Mouse (Mus musculus): Measurements from ENCODE around the gene Apba2. TPM values are rescaled to one million over a fixed set of nuclear protein-coding genes. Genes with fewer than 3 reads are reported as not detected.

Gene Apba2
- polyA plus RNA-seq, 1 experiment from 2014 or later: 6.8 TPM

- Histone ChIP-seq H3K4me2 (no peak overlapping the region), H3K36me3 (no peaks in the 10 kb centered on the region), H3K27me3 (no peaks in the 10 kb centered on the region), H3K9ac (replicated peaks) (no peak overlapping the region), H3K9me3 (no peaks in the 10 kb centered on the region), H3K4me1 (replicated peaks) (peaks cover 32% of the 10 kb centered on the region), H3K4me3 (replicated peaks) (no peak overlapping the region), H3K27ac (no peak overlapping the region)
- no peak for ATAC-seq (ENCODE audit: insufficient number of reproducible peaks, insufficient read depth, low FRiP score, low TSS enrichment, low read depth)
- 77% methylated on average over 4 of the region's 4 CpGs for WGBS
These were observed 131.7 kb downstream of the Apba2 start for GRCm38 (mm10) chr7:64633182-64633581.

GRCm38 (mm10) chr7:64633916-64634315 is 132.4 kb downstream of the Apba2 start:
- ATAC-seq (ENCODE audit: insufficient number of reproducible peaks, insufficient read depth, low FRiP score, low TSS enrichment, low read depth): no peak
- H3K27ac ChIP-seq: no peak overlapping the region
- WGBS: 78% methylated on average over 5 of the region's 5 CpGs
- H3K27me3 ChIP-seq: no peaks in the 10 kb centered on the region
- H3K4me1 ChIP-seq (replicated peaks): peaks cover 32% of the 10 kb centered on the region
- no peak overlapping the region for H3K4me3 ChIP-seq (replicated peaks)
- H3K9ac ChIP-seq (replicated peaks): no peak overlapping the region
- H3K9me3 ChIP-seq: no peaks in the 10 kb centered on the region
- no peak overlapping the region for H3K4me2 ChIP-seq
- no peaks in the 10 kb centered on the region for H3K36me3 ChIP-seq

- H3K4me2 ChIP-seq: no peak overlapping the region
- H3K27me3 ChIP-seq: no peaks in the 10 kb centered on the region
- no peak overlapping the region for H3K4me3 ChIP-seq (replicated peaks)
- no peak overlapping the region for H3K27ac ChIP-seq
- peaks cover 32% of the 10 kb centered on the region for H3K4me1 ChIP-seq (replicated peaks)
- H3K9me3 ChIP-seq: no peaks in the 10 kb centered on the region
- no peak for ATAC-seq (ENCODE audit: insufficient number of reproducible peaks, insufficient read depth, low FRiP score, low TSS enrichment, low read depth)
- no peaks in the 10 kb centered on the region for H3K36me3 ChIP-seq
- H3K9ac ChIP-seq (replicated peaks): no peak overlapping the region
These were observed 133.0 kb downstream of the Apba2 start for GRCm38 (mm10) chr7:64634482-64634881.

- Histone ChIP-seq H3K4me1 (replicated peaks) (0 out of 2 replicates have a peak, but pooled peaks cover under 1% of the 10 kb centered on the region), H3K4me3 (replicated peaks) (no peak overlapping the region), H3K36me3 (no peaks in the 10 kb centered on the region), H3K27ac (no peak overlapping the region), H3K9ac (replicated peaks) (no peak overlapping the region), H3K4me2 (no peak overlapping the region), H3K27me3 (no peaks in the 10 kb centered on the region), H3K9me3 (peaks cover 5% of the 10 kb centered on the region; the same call in 1 of the 2 replicates)
- ATAC-seq (ENCODE audit: insufficient number of reproducible peaks, insufficient read depth, low FRiP score, low TSS enrichment, low read depth): no peak
- WGBS: 89% methylated on average over 4 of the region's 4 CpGs
These were observed 137.4 kb downstream of the Apba2 start for GRCm38 (mm10) chr7:64638922-64639321.

GRCm38 (mm10) chr7:64640651-64641050 is 139.1 kb downstream of the Apba2 start:
- ATAC-seq (ENCODE audit: insufficient number of reproducible peaks, insufficient read depth, low FRiP score, low TSS enrichment, low read depth): no peak
- no peak overlapping the region for H3K27ac ChIP-seq
- H3K9me3 ChIP-seq: peaks cover 5% of the 10 kb centered on the region; the same call in 1 of the 2 replicates
- H3K4me1 ChIP-seq (replicated peaks): no peaks in the 10 kb centered on the region
- WGBS: 89% methylated on average over 3 of the region's 3 CpGs
- H3K4me3 ChIP-seq (replicated peaks): no peak overlapping the region
- no peaks in the 10 kb centered on the region for H3K27me3 ChIP-seq
- H3K36me3 ChIP-seq: no peaks in the 10 kb centered on the region
- no peak overlapping the region for H3K9ac ChIP-seq (replicated peaks)
- no peak overlapping the region for H3K4me2 ChIP-seq

- no peak overlapping the region for H3K4me2 ChIP-seq
These were observed 141.4 kb downstream of the Apba2 start for GRCm38 (mm10) chr7:64642903-64643302.

GRCm38 (mm10) chr7:64645458-64645857 is 144.0 kb downstream of the Apba2 start:
- H3K36me3 ChIP-seq: no peaks in the 10 kb centered on the region
- H3K27me3 ChIP-seq: no peaks in the 10 kb centered on the region
- H3K9ac ChIP-seq (replicated peaks): no peak overlapping the region
- no peak overlapping the region for H3K4me2 ChIP-seq
- no peak overlapping the region for H3K4me3 ChIP-seq (replicated peaks)
- WGBS: 82% methylated on average over 3 of the region's 3 CpGs
- ATAC-seq (ENCODE audit: insufficient number of reproducible peaks, insufficient read depth, low FRiP score, low TSS enrichment, low read depth): no peak
- peaks cover 5% of the 10 kb centered on the region; the same call in 1 of the 2 replicates for H3K9me3 ChIP-seq
- H3K27ac ChIP-seq: no peak overlapping the region
- no peaks in the 10 kb centered on the region for H3K4me1 ChIP-seq (replicated peaks)

More at GRCm38 (mm10) chr7:64642903-64643302, 141.4 kb downstream of the Apba2 start:
- H3K9ac ChIP-seq (replicated peaks): no peak overlapping the region
- H3K27me3 ChIP-seq: no peaks in the 10 kb centered on the region
- H3K4me1 ChIP-seq (replicated peaks): no peaks in the 10 kb centered on the region
- peaks cover 5% of the 10 kb centered on the region; the same call in 1 of the 2 replicates for H3K9me3 ChIP-seq
- 66% methylated on average over 1 of the region's 1 CpGs for WGBS
- ATAC-seq (ENCODE audit: insufficient number of reproducible peaks, insufficient read depth, low FRiP score, low TSS enrichment, low read depth): no peak
- H3K36me3 ChIP-seq: no peaks in the 10 kb centered on the region
- H3K4me3 ChIP-seq (replicated peaks): no peak overlapping the region
- no peak overlapping the region for H3K27ac ChIP-seq

- Histone ChIP-seq H3K27ac (no peak overlapping the region), H3K36me3 (no peaks in the 10 kb centered on the region), H3K4me3 (replicated peaks) (no peak overlapping the region), H3K4me2 (no peak overlapping the region), H3K9ac (replicated peaks) (no peak overlapping the region), H3K4me1 (replicated peaks) (no peaks in the 10 kb centered on the region), H3K9me3 (peaks cover 5% of the 10 kb centered on the region; the same call in 1 of the 2 replicates), H3K27me3 (no peaks in the 10 kb centered on the region)
- no peak for ATAC-seq (ENCODE audit: insufficient number of reproducible peaks, insufficient read depth, low FRiP score, low TSS enrichment, low read depth)
- WGBS: 62% methylated on average over 6 of the region's 6 CpGs
These were observed 144.5 kb downstream of the Apba2 start for GRCm38 (mm10) chr7:64646046-64646445.

- H3K27me3 ChIP-seq: no peaks in the 10 kb centered on the region
- no peak overlapping the region for H3K27ac ChIP-seq
- no peak overlapping the region for H3K4me3 ChIP-seq (replicated peaks)
- H3K9ac ChIP-seq (replicated peaks): no peak overlapping the region
- no peaks in the 10 kb centered on the region for H3K36me3 ChIP-seq
- no peak for ATAC-seq (ENCODE audit: insufficient number of reproducible peaks, insufficient read depth, low FRiP score, low TSS enrichment, low read depth)
- H3K9me3 ChIP-seq: no peaks in the 10 kb centered on the region
- no peaks in the 10 kb centered on the region for H3K4me1 ChIP-seq (replicated peaks)
- WGBS: 83% methylated on average over 10 of the region's 10 CpGs
- H3K4me2 ChIP-seq: no peak overlapping the region
These were observed 147.6 kb downstream of the Apba2 start for GRCm38 (mm10) chr7:64648947-64649607.

GRCm38 (mm10) chr7:64651963-64652362 is 150.5 kb downstream of the Apba2 start:
- H3K4me2 ChIP-seq: no peak overlapping the region
- WGBS: 71% methylated on average over 3 of the region's 3 CpGs
- no peak for ATAC-seq (ENCODE audit: insufficient number of reproducible peaks, insufficient read depth, low FRiP score, low TSS enrichment, low read depth)

GRCm38 (mm10) chr7:64656787-64657186 is 155.3 kb downstream of the Apba2 start:
- Histone ChIP-seq H3K4me1 (replicated peaks) (0 out of 2 replicates have a peak, but pooled peaks cover 5% of the 10 kb centered on the region), H3K36me3 (no peaks in the 10 kb centered on the region), H3K9me3 (no peaks in the 10 kb centered on the region), H3K27ac (no peak overlapping the region), H3K4me3 (replicated peaks) (no peak overlapping the region), H3K4me2 (no peak overlapping the region), H3K9ac (replicated peaks) (no peak overlapping the region), H3K27me3 (no peaks in the 10 kb centered on the region)
- no peak for ATAC-seq (ENCODE audit: insufficient number of reproducible peaks, insufficient read depth, low FRiP score, low TSS enrichment, low read depth)
- 23% methylated on average over 7 of the region's 7 CpGs for WGBS

More at GRCm38 (mm10) chr7:64651963-64652362, 150.5 kb downstream of the Apba2 start:
- Histone ChIP-seq H3K9me3 (no peaks in the 10 kb centered on the region), H3K27ac (no peak overlapping the region), H3K4me3 (replicated peaks) (no peak overlapping the region), H3K36me3 (no peaks in the 10 kb centered on the region), H3K4me1 (replicated peaks) (0 out of 2 replicates have a peak, but pooled peaks cover 2% of the 10 kb centered on the region), H3K27me3 (no peaks in the 10 kb centered on the region), H3K9ac (replicated peaks) (no peak overlapping the region)

- Histone ChIP-seq H3K4me2 (no peak overlapping the region), H3K27me3 (no peaks in the 10 kb centered on the region), H3K4me3 (replicated peaks) (no peak overlapping the region), H3K4me1 (replicated peaks) (0 out of 2 replicates have a peak, but pooled peaks cover 5% of the 10 kb centered on the region), H3K9me3 (no peaks in the 10 kb centered on the region), H3K9ac (replicated peaks) (no peak overlapping the region), H3K27ac (no peak overlapping the region), H3K36me3 (no peaks in the 10 kb centered on the region)
- ATAC-seq (ENCODE audit: insufficient number of reproducible peaks, insufficient read depth, low FRiP score, low TSS enrichment, low read depth): no peak
- 87% methylated on average over 4 of the region's 4 CpGs for WGBS
These were observed 157.4 kb downstream of the Apba2 start for GRCm38 (mm10) chr7:64658914-64659313.
